Mouse (Mus musculus): ENCODE data around the gene Gm10428. TPM values are rescaled to one million over a fixed set of nuclear protein-coding genes. Genes with fewer than 3 reads are reported as not detected.
A peak's percentile ranks its signal among the peaks of the same experiment; 100 is the strongest.

Gene Gm10428
- total RNA-seq, 2 experiments from 2014 or later, result not detected

GRCm38 (mm10) chr11:62788935-62789616, 36.2 kb downstream of the Gm10428 start, which contains the start of gene Zfp286:
Zfp286 (minus strand) TSS chr11:62789462.
- peak; percentile 85 for DNase-seq

GRCm38 (mm10) chr11:62789617-62789936, 36.7 kb downstream of the Gm10428 start:
- no peak for DNase-seq

Other genes with a start within 250 kb of the Gm10428 start
- 10 to 100 TPM; 40.0 to 48.8 TPM for gene Cenpv, start 213.8 kb upstream of the Gm10428 start, total RNA-seq (2021)
- 1,000 to 10,000 TPM; 1,093 to 1,186 TPM for gene Ubb, start 201.9 kb upstream of the Gm10428 start, total RNA-seq (2021)
- gene Trpv2, start 178.6 kb upstream of the Gm10428 start, total RNA-seq (2021), result 1 to 10 TPM; 5.0 to 5.6 TPM
- 10 to 100 TPM; 28.1 to 29.6 TPM for gene Lrrc75a, start 104.6 kb upstream of the Gm10428 start, total RNA-seq (2021)
- 10 to 100 TPM; 23.2 to 28.2 TPM for gene Mmgt2, start 104.4 kb upstream of the Gm10428 start, total RNA-seq (2021)
- gene Zfp287, start 21.2 kb upstream of the Gm10428 start, total RNA-seq (2021), result 1 to 10 TPM; 3.6 to 5.5 TPM
- 1 to 10 TPM; 3.4 to 5.2 TPM for gene Zfp286, start 36.4 kb downstream of the Gm10428 start, total RNA-seq (2021)
- 10 to 100 TPM; 14.9 to 19.1 TPM for gene Trim16, start 67.1 kb downstream of the Gm10428 start, total RNA-seq (2021)
- gene Fbxw10, start 94.0 kb downstream of the Gm10428 start, total RNA-seq (2021), result under 1 TPM; 0.94 to 0.99 TPM
- gene Tvp23b, start 126.4 kb downstream of the Gm10428 start, total RNA-seq (2021), result 10 to 100 TPM; 34.5 to 35.9 TPM
- gene Cdrt4, start 198.1 kb downstream of the Gm10428 start, total RNA-seq (2021), result not detected

Measured in adrenal gland, postnatal 10 days (tissue).